Mouse (Mus musculus) midbrain, embryonic 16.5 days (tissue): Measurements from ENCODE around the gene Tpbgl. TPM values are rescaled to one million over a fixed set of nuclear protein-coding genes. Genes with fewer than 3 reads are reported as not detected.

ENCODE experiments used
- ATAC-seq: fragments of 200-750 bp; cut with Nextera tagmentation; 2 replicates; pipeline ENCODE4 v1.8.0; 2017; ENCODE audit warnings: moderate TSS enrichment
- H3K27ac ChIP-seq: fragments of 300-500 bp; sonication (generic); 2 replicates; pipeline ENCODE4 v1.5.1; 2014; ENCODE audit warnings: mild to moderate bottlenecking, low read length, mixed read lengths
- H3K27me3 ChIP-seq: fragments of 300-500 bp; sonication (generic); 2 replicates; pipeline ENCODE4 v1.6.1; 2014; ENCODE audit warnings: low read depth, low read length, mixed read lengths; ENCODE audit not compliant: control insufficient read depth, insufficient read depth
- H3K36me3 ChIP-seq: fragments of 300-500 bp; sonication (generic); 2 replicates; pipeline ENCODE4 v1.6.1; 2014; ENCODE audit warnings: mild to moderate bottlenecking, low read length, moderate library complexity, mixed read lengths; ENCODE audit not compliant: control insufficient read depth, insufficient read depth
- H3K4me1 ChIP-seq: fragments of 300-500 bp; sonication (generic); 2 replicates; pipeline ENCODE4 v1.6.1; 2014; ENCODE audit warnings: mild to moderate bottlenecking, low read length, mixed read lengths; ENCODE audit not compliant: control insufficient read depth, insufficient read depth
- H3K4me2 ChIP-seq: fragments of 300-500 bp; sonication (generic); 2 replicates; pipeline ENCODE4 v1.6.1; 2014; ENCODE audit warnings: mild to moderate bottlenecking, low read length, mixed read lengths
- H3K4me3 ChIP-seq: fragments of 300-500 bp; sonication (generic); 2 replicates; pipeline ENCODE4 v1.5.1; 2014; ENCODE audit warnings: low read depth, mild to moderate bottlenecking, low read length, moderate library complexity, mixed read lengths
- H3K9ac ChIP-seq: fragments of 300-500 bp; sonication (generic); 2 replicates; pipeline ENCODE4 v1.6.1; 2014; ENCODE audit warnings: low read depth, low read length, mixed read lengths
- H3K9me3 ChIP-seq: fragments of 300-500 bp; sonication (generic); replicated peaks from 2 replicates; pipeline ENCODE4 v1.6.1; 2014; ENCODE audit warnings: mild to moderate bottlenecking, low read length, mixed read lengths; ENCODE audit not compliant: control insufficient read depth, poor library complexity, severe bottlenecking
- WGBS: fragments of 180-500 bp; shearing (Covaris S2); extraction: QIAGEN DNeasy Blood & Tissue Kit; methylation state at CpG from one replicate; pipeline ENCODE4 v1.1.7; 2014; 5-methylcytosine and 5-hydroxymethylcytosine counted together
- polyA plus RNA-seq: library from polyadenylated mRNA; unstranded; fragments of >200 nt; fragmentation: Nextera tagmentation; extraction: Ambion mirVana; gene quantifications from 2 replicates; pipeline ENCODE4 v1.2.1, GENCODE M21; 2015

Tpbgl gene
- polyA plus RNA-seq, 1 experiment from 2014 or later: 1.6 TPM

- Histone ChIP-seq H3K27ac (no peak overlapping the region), H3K36me3 (no peaks in the 10 kb centered on the region), H3K4me2 (no peak overlapping the region), H3K27me3 (no peaks in the 10 kb centered on the region), H3K4me1 (peaks cover 7% of the 10 kb centered on the region), H3K9me3 (no peaks in the 10 kb centered on the region), H3K9ac (no peak overlapping the region), H3K4me3 (no peak overlapping the region)
- ATAC-seq: 0 out of 2 replicates have a peak, but pooled peaks have one; percentile 28
- 35% methylated on average over 4 of the region's 4 CpGs for WGBS
Observed at GRCm38 (mm10) chr7:99649585-99649984, 22.7 kb upstream of the Tpbgl start.

- Histone ChIP-seq H3K4me3 (no peak overlapping the region), H3K4me1 (peaks cover 7% of the 10 kb centered on the region), H3K36me3 (no peaks in the 10 kb centered on the region), H3K9me3 (no peaks in the 10 kb centered on the region), H3K9ac (no peak overlapping the region), H3K4me2 (no peak overlapping the region), H3K27ac (no peak overlapping the region), H3K27me3 (no peaks in the 10 kb centered on the region)
- WGBS: 6% methylated on average over 6 of the region's 6 CpGs
- no peak for ATAC-seq
Observed at GRCm38 (mm10) chr7:99648623-99649022, 21.7 kb upstream of the Tpbgl start.

GRCm38 (mm10) chr7:99644701-99645100, 17.8 kb upstream of the Tpbgl start:
- Histone ChIP-seq H3K4me3 (no peak overlapping the region), H3K27me3 (no peaks in the 10 kb centered on the region), H3K4me1 (peaks cover 2% of the 10 kb centered on the region; the same call in 1 of the 2 replicates), H3K9me3 (no peaks in the 10 kb centered on the region), H3K36me3 (no peaks in the 10 kb centered on the region), H3K27ac (no peak overlapping the region), H3K4me2 (no peak overlapping the region), H3K9ac (no peak overlapping the region)
- ATAC-seq: no peak
- WGBS: 69% methylated on average over 7 of the region's 7 CpGs

- ATAC-seq: no peak
- H3K27me3 ChIP-seq: no peaks in the 10 kb centered on the region
- no peaks in the 10 kb centered on the region for H3K36me3 ChIP-seq
- no peak overlapping the region for H3K4me2 ChIP-seq
- H3K9ac ChIP-seq: no peak overlapping the region; the same call in 1 of the 2 replicates
- H3K27ac ChIP-seq: no peak overlapping the region
- no peaks in the 10 kb centered on the region for H3K4me1 ChIP-seq
- H3K9me3 ChIP-seq: no peaks in the 10 kb centered on the region
- no peak overlapping the region for H3K4me3 ChIP-seq
- 42% methylated on average over 3 of the region's 3 CpGs for WGBS
Observed at GRCm38 (mm10) chr7:99642078-99642477, 15.2 kb upstream of the Tpbgl start.

GRCm38 (mm10) chr7:99641245-99641644, 14.3 kb upstream of the Tpbgl start:
- Histone ChIP-seq H3K27me3 (no peaks in the 10 kb centered on the region), H3K36me3 (no peaks in the 10 kb centered on the region), H3K4me3 (no peak overlapping the region), H3K27ac (no peak overlapping the region), H3K4me2 (no peak overlapping the region), H3K4me1 (no peaks in the 10 kb centered on the region), H3K9ac (no peak overlapping the region), H3K9me3 (no peaks in the 10 kb centered on the region)
- 45% methylated on average over 4 of the region's 4 CpGs for WGBS
- no peak for ATAC-seq

- H3K36me3 ChIP-seq: no peaks in the 10 kb centered on the region
- no peak overlapping the region for H3K9ac ChIP-seq
- no peak overlapping the region for H3K4me3 ChIP-seq
- H3K4me1 ChIP-seq: no peaks in the 10 kb centered on the region
- no peak overlapping the region for H3K27ac ChIP-seq
- no peaks in the 10 kb centered on the region for H3K9me3 ChIP-seq
- H3K4me2 ChIP-seq: no peak overlapping the region
- WGBS: 85% methylated on average over 8 of the region's 8 CpGs
- peaks cover 2% of the 10 kb centered on the region; the same call in 1 of the 2 replicates for H3K27me3 ChIP-seq
- no peak for ATAC-seq
Observed at GRCm38 (mm10) chr7:99633966-99634665, 7.2 kb upstream of the Tpbgl start.

- no peak for ATAC-seq
- Histone ChIP-seq H3K36me3 (no peaks in the 10 kb centered on the region), H3K27me3 (peaks cover 12% of the 10 kb centered on the region), H3K4me2 (no peak overlapping the region), H3K4me3 (no peak overlapping the region), H3K9me3 (no peaks in the 10 kb centered on the region), H3K4me1 (no peaks in the 10 kb centered on the region), H3K27ac (no peak overlapping the region), H3K9ac (no peak overlapping the region)
- WGBS: 11% methylated on average over 6 of the region's 6 CpGs
Observed at GRCm38 (mm10) chr7:99632286-99632685, 5.4 kb upstream of the Tpbgl start.

- H3K4me2 ChIP-seq: peak overlapping the region; percentile 78; the same call in 1 of the 2 replicates
- no peaks in the 10 kb centered on the region for H3K36me3 ChIP-seq
- H3K4me1 ChIP-seq: peaks cover 4% of the 10 kb centered on the region
- no peak overlapping the region for H3K4me3 ChIP-seq
- no peaks in the 10 kb centered on the region for H3K9me3 ChIP-seq
- WGBS: 8% methylated on average over 7 of the region's 7 CpGs
- no peak overlapping the region for H3K9ac ChIP-seq
- no peak overlapping the region for H3K27ac ChIP-seq
- no peak for ATAC-seq
- peaks cover 34% of the 10 kb centered on the region for H3K27me3 ChIP-seq
Observed at GRCm38 (mm10) chr7:99627366-99627765, 463 bp upstream of the Tpbgl start.

- H3K4me2 ChIP-seq: peak overlapping the region; percentile 78
- H3K4me1 ChIP-seq: peaks cover 4% of the 10 kb centered on the region
- H3K4me3 ChIP-seq: peak overlapping the region; percentile 60
- no peaks in the 10 kb centered on the region for H3K36me3 ChIP-seq
- ATAC-seq: peak; percentile 93
- H3K9me3 ChIP-seq: no peaks in the 10 kb centered on the region
- peak overlapping the region; percentile 24; the same call in 1 of the 2 replicates for H3K27ac ChIP-seq
- WGBS: under 1% methylated on average over 79 of the region's 81 CpGs
- H3K27me3 ChIP-seq: peaks cover 37% of the 10 kb centered on the region
- H3K9ac ChIP-seq: peak overlapping the region; percentile 75
Observed at GRCm38 (mm10) chr7:99625722-99626375, 1.1 kb downstream of the Tpbgl start.
